Mouse (Mus musculus): Measurements from ENCODE around the gene Ank3.

DNA sequence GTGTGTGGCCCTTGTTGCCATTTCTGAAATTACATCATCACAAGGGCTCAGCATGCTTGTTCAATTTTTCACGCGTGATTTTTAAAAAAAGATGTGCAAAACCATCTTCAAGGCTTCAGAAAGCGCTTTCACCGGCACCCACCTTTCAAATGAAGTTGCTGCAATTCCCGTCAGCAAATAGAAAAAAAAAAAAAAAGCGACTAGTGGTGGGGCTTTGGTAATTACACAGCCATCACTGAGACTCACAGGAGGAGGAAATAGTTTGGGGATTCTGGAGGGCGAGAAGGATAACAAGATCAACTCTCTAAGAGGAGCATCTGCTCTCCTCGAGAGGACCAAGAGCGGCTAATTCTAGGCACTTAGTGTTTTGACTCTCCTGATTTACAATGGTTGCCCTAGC lies 173.4 kb downstream of the Ank3 start:
- TF ChIP-seq CTCF (IDR thresholded peaks at IDR 0.05; ENCODE audit: low read depth) (no peak), EP300 (IDR thresholded peaks at IDR 0.05; ENCODE audit: low read depth) (no peak)
